Mouse (Mus musculus): ENCODE results near the gene Pald1.

DNA sequence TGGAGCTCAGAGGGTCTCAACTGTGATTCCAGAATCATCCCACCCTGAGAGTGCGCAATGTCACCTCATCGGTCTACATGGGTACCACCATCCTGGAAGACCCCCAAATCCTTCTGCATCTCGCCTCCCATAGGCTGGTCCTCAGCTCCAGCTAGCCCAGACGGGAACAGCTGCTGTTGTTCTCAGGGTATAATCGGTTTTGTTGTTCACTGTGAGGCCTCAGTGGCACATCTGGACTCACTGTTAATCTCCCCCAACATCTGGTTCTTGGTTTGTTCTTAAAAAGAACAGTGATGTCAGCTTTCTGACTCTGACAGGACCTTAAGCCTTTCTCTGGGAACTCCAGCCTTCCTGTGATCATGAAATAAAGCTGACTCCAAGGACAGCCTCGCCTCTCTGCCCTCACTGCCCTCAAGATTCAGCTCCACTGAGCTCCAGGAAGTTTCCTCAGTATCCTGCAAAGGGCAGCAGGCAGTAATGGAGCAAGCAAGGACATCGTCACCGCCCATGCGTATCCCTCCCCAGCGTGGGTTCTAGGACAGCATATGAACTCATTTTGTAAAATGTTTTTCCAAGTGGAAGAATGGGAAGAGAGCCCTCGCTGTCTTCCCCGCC lies 74.5 kb downstream of the Pald1 start:
- no peak for TF ChIP-seq CTCF (IDR thresholded peaks at IDR 0.05; ENCODE audit: extremely low read depth, insufficient read depth, insufficient read length, insufficient replicate concordance)
- TF ChIP-seq POLR2A (IDR thresholded peaks at IDR 0.05; ENCODE audit: low read depth, low read length) = no peak

All from spleen, adult 2 months (tissue).